Mouse (Mus musculus) cerebellum, adult 8-10 months (tissue): ENCODE results near the gene Tnfsfm13.
"Not testable (repeated sequence)": the region's sequence is repeated elsewhere in the genome, so short reads cannot be mapped to it uniquely, and the experiment has no call there.

Source experiments
- DNase-seq: peaks from one replicate; pipeline ENCODE4 v3.0.0; 2022

Tnfsfm13 gene

GRCm38 (mm10) chr11:69695361-69696181 is at the start of gene Tnfsfm13, which contains the start of gene Tnfsf12:
Gene Tnfsfm13 (minus strand): TSS chr11:69696098.
Gene Tnfsf12 (minus strand): TSS chr11:69695849.
- peak; percentile 71 for DNase-seq

DNA sequence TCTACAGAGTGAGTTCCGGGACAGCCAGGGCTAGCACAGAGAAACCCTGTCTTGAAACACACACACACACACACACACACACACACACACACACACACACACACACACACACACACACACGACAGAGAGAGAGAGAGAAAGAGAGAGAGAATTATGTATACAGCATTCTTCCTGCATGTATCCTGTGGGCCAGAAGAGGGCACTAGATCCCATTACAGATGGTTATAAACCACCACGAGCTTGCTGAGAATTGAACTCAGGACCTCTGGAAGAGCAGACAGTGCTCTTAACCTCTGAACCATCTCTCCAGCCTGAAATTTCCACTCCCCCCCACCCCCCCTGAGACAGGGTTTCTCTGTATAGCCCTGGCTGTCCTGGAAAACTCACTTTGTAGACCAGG is 35.5 kb upstream of the Tnfsfm13 start:
- not testable (repeated sequence) for DNase-seq

GRCm38 (mm10) chr11:69729063-69729462 is 33.2 kb upstream of the Tnfsfm13 start:
- DNase-seq = peak; percentile 51

GRCm38 (mm10) chr11:69725951-69726350 is 30.1 kb upstream of the Tnfsfm13 start:
- no peak for DNase-seq

DNA sequence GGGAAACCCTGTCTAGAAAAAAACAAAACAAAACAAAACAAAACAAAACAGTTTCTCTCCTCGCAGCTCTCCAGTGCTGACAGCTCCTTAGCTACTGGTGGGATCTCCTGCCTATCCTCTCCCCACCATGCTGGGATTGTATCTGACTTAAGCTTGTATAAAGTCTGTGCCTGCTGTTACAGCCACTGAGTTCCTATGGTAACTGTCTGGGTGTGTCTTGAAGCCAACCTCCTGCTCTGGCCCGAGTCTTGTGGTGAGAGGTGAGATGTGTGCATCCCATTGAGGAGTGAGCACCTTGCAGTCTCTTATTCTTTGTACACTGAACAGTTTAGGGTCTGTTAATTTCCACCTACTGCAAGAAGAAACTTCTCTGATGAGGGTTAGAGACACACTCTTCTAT is 27.2 kb upstream of the Tnfsfm13 start:
- DNase-seq = no peak

- DNase-seq = no peak
Measured at GRCm38 (mm10) chr11:69720852-69721251, 25.0 kb upstream of the Tnfsfm13 start.

GRCm38 (mm10) chr11:69719423-69719822 is 23.5 kb upstream of the Tnfsfm13 start:
- DNase-seq = no peak

DNA sequence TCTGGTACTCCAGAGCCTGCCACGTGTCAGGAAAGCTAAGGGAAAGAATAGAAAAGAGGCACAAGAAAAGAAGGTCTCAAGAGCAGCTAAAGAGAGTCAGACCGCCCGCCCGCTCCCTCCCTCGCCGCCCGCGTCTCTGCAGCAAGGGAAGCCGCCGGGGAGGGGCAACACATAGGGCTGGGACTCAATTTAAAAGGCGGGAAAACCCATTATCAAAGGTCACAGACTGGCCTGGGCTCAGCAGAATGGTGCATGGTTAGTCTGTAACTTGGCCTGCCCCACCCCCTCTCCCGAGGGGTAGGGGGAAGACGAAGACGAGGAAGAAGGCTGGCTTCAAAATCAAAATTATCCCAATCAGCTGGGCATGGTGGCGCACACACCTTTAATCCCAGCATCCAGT is 22.8 kb upstream of the Tnfsfm13 start:
- no peak for DNase-seq

GRCm38 (mm10) chr11:69716953-69717352 is 21.1 kb upstream of the Tnfsfm13 start:
- DNase-seq = no peak

DNA sequence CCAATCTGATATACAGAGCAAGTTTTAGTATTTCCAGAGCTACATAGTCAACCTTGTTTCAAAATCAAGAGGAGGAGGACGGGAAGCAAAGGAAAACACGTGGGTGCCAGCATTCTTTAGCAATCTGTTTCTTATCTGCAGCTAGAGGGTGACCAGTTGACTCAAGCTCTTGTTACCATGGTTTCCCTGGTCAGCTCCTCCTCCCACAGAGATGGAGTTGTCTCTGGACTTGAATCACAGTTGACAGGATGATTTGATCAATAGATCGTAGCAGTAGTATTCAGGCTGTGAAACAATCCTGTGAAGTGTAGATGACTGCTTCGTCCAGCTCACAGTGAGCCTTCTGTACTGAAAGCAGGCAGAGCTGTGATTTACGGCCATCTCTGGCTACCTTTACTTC is 20.0 kb upstream of the Tnfsfm13 start:
- no peak for DNase-seq

GRCm38 (mm10) chr11:69715482-69715881 is 19.6 kb upstream of the Tnfsfm13 start:
- no peak for DNase-seq

DNA sequence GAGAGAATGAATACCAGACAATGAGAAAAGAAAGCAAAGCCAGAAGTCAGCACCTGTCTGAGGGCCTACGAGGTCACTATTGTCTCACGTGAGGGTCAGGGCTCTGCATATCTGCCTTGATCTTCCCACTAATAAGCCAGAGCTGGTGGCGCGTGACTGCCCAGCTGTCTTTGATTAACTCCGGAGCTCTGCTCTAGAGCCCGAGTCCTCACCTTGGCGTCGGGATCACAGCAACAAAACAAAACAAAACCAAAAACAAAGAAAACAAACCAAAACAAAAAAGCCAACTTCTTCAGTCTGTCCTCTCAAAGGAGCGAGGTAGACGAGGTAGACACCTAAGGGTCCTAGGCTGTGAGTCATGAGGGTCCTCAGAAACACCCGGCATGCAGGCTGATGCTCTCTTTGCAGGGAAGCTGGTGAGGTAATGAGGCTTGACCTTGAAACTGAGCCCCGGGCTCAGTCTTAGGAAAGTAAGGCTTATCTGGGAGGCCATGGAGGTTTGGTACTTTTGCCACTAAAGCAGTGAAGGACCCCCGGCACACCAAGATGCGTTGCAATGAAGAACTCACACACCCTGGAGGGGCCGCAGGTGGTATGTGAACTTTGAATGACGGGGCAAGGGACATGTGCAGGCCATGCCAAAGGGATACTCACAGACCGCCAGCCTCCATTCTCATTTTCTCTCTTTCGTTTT is 18.9 kb upstream of the Tnfsfm13 start:
- no peak for DNase-seq

DNA sequence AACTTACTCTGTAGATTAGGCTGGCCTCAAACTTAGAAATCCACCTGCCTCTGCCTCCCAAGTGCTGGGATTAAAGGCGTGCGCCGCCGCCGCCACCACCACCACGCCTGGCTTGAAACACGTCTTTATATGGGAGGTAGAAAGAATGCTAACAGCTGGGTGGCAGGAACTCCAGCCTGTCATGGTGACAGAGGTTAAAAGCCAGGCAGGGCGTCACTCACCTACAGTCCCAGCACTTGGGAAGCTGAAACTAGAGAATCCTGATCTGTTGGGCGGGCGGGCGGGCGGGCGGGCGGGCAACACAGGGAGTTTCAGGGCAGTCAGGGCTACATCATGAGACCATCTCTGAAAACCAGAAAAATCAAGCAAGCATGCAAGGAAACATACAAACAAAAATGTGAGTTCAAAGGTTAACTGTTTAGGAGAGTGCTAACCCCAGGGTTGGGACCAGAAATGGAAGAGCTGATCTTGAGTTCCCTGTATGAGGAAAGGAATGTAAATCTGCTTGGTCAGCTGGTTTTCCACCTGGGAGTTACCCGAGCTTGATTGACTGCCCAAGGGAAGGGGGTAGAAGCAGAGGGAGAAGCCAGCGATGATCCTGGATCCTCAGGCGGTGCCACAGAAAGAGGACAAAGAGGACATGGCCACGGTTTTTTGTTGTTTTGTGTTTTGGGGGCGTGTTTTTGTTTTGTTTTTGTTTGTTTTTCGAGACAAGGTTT is 17.2 kb upstream of the Tnfsfm13 start:
- DNase-seq = no peak

DNA sequence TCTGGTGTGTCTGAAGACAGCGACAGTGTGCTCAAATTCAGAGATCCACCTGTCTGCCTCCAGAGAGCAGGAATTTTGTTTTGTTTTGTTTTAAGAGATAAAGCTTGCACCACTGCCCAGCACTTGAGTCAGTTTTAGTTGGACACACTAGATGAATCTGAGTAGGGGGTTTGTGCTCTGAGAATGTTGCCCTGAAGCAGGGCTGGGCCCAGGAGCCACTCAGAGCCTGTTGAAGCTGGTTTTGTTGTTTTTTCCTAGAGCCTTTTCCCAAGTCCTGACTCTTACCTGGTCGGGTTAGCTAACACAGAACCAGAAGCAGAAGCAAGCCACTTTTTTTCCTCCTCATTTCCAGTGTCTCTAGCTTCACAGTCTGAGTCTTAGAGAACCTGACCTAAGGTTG is 15.2 kb upstream of the Tnfsfm13 start:
- no peak for DNase-seq

DNA sequence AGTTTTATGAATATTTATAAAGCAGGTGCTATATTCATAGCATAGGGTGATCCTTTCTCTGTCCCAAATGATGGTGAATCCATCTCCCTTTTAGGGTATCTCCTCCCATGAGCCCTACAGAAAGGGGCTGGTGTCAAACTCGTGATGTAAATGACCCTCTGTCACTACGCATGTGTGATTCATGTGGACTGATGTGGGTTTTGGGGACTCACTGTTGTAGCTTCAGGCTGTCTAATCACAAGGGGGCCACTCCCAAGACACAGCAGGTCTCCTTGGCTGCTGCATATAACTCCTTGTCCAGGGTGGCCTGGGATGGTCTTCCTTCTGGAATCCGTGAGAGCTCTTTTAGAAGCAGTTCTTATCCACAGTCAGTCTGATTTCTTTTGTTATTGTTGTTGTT is 14.6 kb upstream of the Tnfsfm13 start:
- DNase-seq = no peak

GRCm38 (mm10) chr11:69709554-69710446 is 13.9 kb upstream of the Tnfsfm13 start:
- no peak for DNase-seq

DNA sequence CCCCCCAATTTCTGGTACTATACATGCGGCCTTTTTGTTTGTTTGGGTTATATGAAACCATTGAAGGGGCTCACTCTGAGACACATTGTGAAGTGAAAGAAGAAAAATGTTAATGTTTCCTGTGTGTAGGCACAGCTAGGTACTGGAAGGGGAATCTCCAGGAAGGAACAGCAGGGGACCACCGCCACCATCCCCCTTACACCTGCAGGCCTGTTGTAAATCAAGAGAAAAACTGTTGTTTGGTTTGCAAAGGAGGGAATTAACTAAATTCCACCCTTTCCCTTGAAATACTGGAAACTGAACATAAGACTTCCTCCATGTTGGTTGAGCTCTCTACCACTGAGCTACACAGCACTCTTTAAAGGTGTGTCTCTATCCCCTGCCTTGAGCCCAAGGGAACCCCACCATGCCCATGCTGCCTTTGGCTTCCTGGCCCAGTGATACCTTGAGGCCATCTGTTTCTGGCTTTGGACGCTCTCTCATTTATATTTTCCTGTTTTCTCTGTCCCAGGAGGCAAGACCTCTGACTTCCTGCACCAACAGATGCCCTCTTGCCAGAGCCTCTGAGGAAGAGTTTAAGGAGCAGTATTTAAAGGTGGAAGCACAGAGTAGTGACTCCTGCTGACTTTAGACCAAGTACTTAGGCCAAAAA is 12.8 kb upstream of the Tnfsfm13 start:
- DNase-seq = no peak

DNA sequence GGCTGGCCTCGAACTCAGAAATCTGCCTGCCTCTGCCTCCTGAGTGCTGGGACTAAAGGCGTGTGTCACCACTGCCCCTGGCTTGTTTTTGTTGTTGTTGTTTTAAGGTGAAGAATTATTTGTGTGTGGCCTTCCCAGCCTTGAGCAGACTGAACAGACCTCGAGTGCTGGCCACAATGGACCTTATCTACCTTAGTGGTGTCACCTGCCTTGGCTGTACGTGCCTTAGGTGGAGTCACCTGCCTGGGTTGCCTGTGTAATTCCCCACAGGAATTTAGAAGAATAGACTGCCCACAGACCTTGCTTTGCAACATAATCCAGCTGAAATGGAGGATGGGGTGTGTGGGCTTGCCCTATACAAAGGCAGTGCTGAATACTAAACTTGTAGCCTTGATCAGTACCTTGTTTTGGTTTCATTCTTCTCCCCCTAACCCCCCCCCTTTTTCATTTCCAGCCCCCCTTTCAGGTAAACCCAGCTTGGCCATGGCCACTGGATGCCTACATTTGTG is 12.0 kb upstream of the Tnfsfm13 start:
- DNase-seq = no peak

DNA sequence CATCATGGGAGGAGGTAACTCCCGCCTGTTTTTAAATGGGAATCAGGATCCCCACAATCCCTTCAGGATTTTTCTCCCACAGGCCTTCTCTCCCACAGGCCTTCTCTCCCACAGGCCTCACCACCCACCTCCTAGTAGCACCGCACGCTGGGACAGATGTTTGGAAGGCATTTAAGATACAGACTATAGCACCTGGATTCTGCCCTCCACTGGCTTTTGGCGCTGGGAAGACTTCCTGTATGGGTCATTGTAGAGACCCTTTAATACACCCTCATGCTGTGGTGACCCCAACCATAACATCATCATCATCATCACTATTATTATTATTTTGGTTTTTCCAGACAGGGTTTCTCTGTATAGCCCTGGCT is 11.6 kb upstream of the Tnfsfm13 start:
- no peak for DNase-seq

DNA sequence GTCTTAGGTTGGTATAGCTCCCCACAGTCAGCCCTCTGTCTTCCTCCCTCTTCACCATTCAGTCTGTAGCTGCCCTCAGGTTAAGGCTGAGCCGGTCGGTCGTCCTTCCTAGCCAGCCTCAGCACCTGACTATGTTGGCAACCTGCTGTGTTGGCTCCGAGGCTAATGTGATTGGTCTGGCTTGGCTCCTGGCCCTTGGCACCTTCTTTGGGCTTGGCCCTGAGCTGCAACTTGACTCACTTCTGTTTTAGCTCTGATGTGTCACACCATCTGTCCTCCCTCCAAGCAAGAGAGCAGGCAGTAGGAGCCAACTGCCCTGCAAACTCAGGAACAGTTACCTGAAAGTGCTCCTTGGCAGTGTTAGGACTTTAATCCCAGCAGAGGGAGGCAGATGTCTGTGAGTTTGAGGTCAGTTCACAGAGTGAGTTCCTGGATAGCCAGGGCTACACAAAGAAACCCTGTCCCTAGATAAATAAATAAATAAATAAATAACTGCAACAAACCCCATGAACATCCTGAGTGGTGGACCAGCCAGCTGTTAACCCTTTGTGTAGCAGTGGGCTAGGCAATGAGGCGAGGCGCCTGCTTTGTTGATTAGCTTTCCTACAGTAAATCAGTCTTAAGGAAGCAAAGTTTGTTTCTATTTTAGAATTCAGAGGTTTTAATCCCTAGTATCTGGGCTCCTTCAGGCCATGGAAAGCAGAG is 11.0 kb upstream of the Tnfsfm13 start:
- DNase-seq = peak; percentile 97

GRCm38 (mm10) chr11:69704613-69705010 is 8.7 kb upstream of the Tnfsfm13 start:
- DNase-seq = no peak
